Mouse (Mus musculus) ovary, postnatal 14 days (tissue): ENCODE measurements around the gene Tex35.

Experiments used
- DNase-seq: peaks from one replicate; pipeline ENCODE4 v3.0.0; 2022; ENCODE audit warnings: low spot score

The Tex35 gene

GRCm38 (mm10) chr1:157108580-157108979 is at the start of gene Tex35:
TSS of gene Tex35 (minus strand) at chr1:157108680.
- no peak for DNase-seq

- no peak for DNase-seq
These were observed 45.3 kb upstream of the Tex35 start for GRCm38 (mm10) chr1:157153781-157154180.

- no peak for DNase-seq
These were observed 41.6 kb upstream of the Tex35 start for GRCm38 (mm10) chr1:157150107-157150506.

GRCm38 (mm10) chr1:157144621-157145020 is 36.1 kb upstream of the Tex35 start:
- no peak for DNase-seq

DNA sequence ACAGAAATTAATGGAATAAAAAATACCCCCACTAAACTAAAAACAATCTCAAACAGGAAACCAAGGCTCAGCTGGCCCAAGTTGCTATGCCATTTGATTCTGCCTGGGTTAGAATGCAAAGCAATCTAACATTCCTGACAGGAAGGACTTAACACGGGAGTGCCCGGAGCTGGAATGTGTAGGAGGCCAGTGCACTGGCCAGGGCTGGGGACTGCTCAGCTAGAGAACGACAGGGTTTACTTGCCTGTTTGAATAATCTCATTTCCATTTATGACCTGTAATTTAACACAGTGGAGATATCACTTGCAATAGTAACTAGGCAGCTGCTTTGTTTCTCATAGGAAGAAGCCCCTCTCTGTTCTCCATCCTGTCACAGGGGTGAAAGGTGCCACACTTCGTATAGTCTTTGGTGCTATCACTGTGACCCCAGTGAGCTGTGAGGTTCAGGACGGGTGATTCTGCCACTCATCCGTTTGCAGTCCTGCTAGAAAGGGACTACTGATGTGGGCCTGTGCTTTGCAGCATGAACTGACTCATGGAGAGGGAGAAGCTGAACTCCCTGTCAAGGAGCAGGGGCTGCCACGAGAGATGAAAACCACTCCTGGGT is 34.9 kb upstream of the Tex35 start:
- no peak for DNase-seq

GRCm38 (mm10) chr1:157141014-157141413 is 32.5 kb upstream of the Tex35 start:
- no peak for DNase-seq

GRCm38 (mm10) chr1:157137854-157138241 is 29.4 kb upstream of the Tex35 start:
- no peak for DNase-seq

DNA sequence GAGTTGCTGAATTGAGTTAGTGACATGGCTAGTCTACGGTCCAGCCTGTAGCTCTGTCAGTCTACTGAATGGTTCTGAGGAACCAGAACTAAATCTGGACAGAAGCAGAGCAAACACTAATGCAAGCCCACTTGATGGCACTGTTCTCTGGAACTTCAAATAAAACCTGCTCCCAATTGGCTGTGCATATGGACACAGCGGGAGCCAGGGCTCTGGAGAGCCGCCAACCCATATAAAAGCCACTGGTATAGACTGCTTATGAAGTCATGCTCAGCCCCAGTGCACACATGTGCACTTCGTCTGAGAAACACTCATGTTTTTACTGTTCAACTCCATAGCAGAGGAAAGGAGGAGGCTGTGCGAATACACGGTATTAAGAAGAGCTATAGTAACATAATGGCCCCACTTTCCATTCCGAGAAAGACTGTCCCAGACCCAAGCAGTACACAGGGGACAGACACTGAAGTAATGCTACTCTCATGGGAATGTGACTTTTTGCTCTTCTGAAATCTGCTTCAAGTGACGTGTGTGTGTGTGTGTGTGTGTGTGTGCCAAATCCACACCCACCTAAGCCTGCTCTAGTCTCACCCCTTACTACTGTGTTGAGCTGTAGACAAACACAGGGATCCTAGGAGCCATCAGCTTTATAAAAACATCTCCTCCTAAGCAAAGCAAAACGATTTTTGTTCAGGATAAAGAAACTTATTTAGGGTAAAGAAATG is 28.8 kb upstream of the Tex35 start:
- DNase-seq = no peak

- no peak for DNase-seq
These were observed 19.7 kb upstream of the Tex35 start for GRCm38 (mm10) chr1:157128219-157128618.

- no peak for DNase-seq
These were observed 15.4 kb upstream of the Tex35 start for GRCm38 (mm10) chr1:157123836-157124235.

- DNase-seq = no peak
These were observed 10.7 kb upstream of the Tex35 start for GRCm38 (mm10) chr1:157119168-157119567.

GRCm38 (mm10) chr1:157117440-157117839 is 9.0 kb upstream of the Tex35 start:
- DNase-seq = no peak

- DNase-seq = no peak
These were observed 6.0 kb upstream of the Tex35 start for GRCm38 (mm10) chr1:157114492-157114891.

DNA sequence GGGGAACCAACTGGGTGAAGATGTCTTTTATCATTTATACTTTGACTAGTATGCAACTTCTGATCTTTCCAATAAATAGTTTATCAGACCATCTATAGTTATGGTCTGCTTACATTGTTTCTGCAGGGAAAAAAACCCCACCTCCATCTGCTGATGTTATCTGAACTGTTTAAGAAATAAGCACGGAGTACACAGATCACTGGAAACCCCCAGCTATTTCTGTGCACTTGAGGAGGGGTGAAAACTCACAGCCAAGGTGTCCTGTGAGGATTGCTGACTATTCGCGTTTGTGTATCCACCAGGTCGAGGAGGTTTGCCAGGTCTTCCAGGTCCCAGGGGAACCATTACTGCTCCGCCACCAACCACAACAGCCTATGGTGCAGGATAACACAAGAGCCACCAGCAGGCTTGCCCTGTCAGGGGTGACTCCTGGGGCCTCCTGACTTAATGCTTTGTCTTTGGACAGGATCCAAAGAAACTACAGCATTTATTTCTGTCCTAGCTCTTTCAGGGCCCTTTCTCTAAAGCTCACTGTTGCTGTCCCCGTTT is 1.9 kb upstream of the Tex35 start:
- DNase-seq = no peak

GRCm38 (mm10) chr1:157101122-157101865 is 7.2 kb downstream of the Tex35 start:
- no peak for DNase-seq

DNA sequence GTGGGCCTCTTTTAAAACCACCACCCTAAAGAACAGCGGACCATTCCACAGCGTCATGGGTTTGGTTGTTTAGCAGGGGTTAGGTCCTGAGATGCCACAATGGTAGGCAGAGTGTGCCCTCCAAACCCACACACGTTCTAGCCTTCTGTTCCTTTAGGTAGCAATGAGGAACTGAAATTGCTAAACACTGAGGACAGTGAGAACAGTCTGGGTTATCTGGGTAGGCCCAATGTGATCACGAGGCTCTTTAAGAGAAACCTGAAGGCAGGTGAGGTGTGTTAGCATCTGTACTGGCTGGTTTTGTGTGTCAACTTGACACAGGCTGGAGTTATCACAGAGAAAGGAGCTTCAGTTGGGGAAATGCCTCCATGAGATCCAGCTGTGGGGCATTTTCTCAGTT is 12.9 kb downstream of the Tex35 start:
- DNase-seq = no peak

DNA sequence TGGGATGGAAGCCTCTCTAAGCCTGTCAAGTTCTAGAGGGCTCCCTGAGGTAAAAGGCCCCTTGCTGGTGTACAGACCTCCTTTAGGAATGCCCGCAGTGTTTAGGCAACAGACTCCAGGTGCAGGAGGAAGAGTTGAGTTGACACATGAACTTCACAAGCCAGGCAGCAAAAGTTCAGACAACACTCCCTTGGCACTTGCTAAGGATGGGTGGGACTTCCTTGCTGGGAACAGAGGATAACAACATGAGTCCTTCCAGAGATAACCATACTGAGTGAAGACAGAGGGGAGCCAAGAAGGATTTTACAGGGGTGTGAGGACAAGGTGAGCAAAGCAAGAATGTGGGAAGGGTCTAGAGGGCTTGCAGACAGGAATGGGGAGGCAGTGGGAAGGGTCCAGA is 15.9 kb downstream of the Tex35 start:
- no peak for DNase-seq

GRCm38 (mm10) chr1:157092140-157092539 is 16.3 kb downstream of the Tex35 start:
- no peak for DNase-seq

DNA sequence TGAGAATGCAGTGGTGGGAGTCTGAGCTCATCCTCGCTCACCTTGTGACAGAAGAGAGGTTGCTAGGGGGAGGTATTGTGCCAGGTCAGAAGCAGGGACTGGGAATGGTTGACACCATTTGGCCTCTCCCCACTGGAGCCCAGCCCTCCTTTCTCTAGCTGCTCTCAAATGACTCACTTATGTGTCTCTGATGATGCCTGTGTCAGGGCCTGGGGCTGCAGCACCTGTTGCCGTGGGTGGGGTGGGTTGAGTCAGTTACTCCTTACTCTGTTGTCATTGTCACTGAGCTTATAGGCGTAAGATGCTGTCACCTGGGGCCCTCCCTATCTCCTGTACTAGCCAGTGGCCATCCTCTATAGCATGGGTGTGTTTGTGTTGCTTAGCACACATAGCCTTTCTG is 17.6 kb downstream of the Tex35 start:
- DNase-seq = no peak

GRCm38 (mm10) chr1:157086097-157086994 is 22.1 kb downstream of the Tex35 start:
- peak; percentile 51 for DNase-seq

DNA sequence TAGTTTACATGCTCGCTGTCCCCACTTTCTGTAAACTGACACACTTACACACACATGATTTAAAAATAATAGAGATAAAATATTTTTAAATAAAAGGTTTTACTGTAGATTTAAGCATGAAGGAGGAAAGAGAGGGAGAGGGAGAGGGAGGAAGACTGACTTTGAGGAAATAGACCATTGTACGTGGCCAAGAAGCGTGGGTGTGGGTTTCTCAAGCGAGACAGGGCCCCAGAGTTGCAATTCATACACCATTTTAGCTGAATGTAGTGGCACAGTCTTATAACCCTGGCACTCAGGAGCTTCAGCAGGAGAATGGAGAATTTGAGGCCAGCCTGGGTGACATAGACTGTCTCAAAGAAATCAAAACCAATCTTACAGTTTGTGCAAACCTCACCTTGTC is 25.5 kb downstream of the Tex35 start:
- DNase-seq = no peak

DNA sequence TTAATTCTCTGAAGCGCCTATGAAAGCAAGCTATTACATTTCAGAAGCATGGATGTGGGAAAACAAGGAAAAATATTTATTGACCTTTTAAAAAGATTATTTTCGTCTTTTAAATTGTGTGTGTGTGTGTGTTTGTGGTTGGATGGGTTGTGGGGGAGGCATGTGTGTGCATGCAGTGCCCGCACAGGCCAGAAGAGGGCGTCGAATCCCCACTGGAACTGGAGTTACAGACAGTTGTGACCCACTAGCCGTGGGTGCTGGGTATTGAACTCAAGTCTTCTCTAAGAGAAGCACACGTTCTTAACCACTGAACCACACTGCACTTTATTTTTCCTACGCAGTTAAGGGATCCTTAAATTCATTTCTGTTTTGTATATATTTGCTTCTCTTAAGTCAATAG is 26.5 kb downstream of the Tex35 start:
- DNase-seq = no peak
